Mouse (Mus musculus) frontal cortex, postnatal 36 days (tissue): Measurements from ENCODE around the gene Fam166b.

ENCODE experiments used
- DNase-seq, 2 experiments: peaks; one replicate each; pipeline ENCODE4 v3.0.0; 2022; ENCODE audit warnings: low spot score in 2 of 2

The Fam166b gene

GRCm38 (mm10) chr4:43428180-43428861 is 613 bp downstream of the Fam166b start:
- DNase-seq, result no peak

- DNase-seq, result no peak
These were observed 1.3 kb downstream of the Fam166b start for GRCm38 (mm10) chr4:43427501-43428179.

- no peak for DNase-seq
These were observed 2.4 kb downstream of the Fam166b start for GRCm38 (mm10) chr4:43426487-43426886.

GRCm38 (mm10) chr4:43425648-43426380 is 3.1 kb downstream of the Fam166b start:
- no peak for DNase-seq

GRCm38 (mm10) chr4:43425197-43425596 is 3.7 kb downstream of the Fam166b start:
- DNase-seq, result no peak

- DNase-seq, result no peak
These were observed 4.9 kb downstream of the Fam166b start for GRCm38 (mm10) chr4:43424072-43424471.

- no peak for DNase-seq
These were observed 5.5 kb downstream of the Fam166b start for GRCm38 (mm10) chr4:43423267-43423934.

GRCm38 (mm10) chr4:43421632-43422240 is 7.2 kb downstream of the Fam166b start:
- no peak for DNase-seq

GRCm38 (mm10) chr4:43420305-43420704 is 8.6 kb downstream of the Fam166b start:
- DNase-seq, result peak; percentile 67 to 82

- no peak for DNase-seq
These were observed 9.1 kb downstream of the Fam166b start for GRCm38 (mm10) chr4:43419801-43420281.

GRCm38 (mm10) chr4:43418973-43419656 is 9.8 kb downstream of the Fam166b start:
- DNase-seq, result no peak

- no peak for DNase-seq
These were observed 10.5 kb downstream of the Fam166b start for GRCm38 (mm10) chr4:43418450-43418849.

- no peak for DNase-seq
These were observed 11.5 kb downstream of the Fam166b start for GRCm38 (mm10) chr4:43417269-43418062.

- DNase-seq, result no peak
These were observed 12.9 kb downstream of the Fam166b start for GRCm38 (mm10) chr4:43416071-43416490.

GRCm38 (mm10) chr4:43415221-43416070 is 13.5 kb downstream of the Fam166b start:
- DNase-seq, result no peak

GRCm38 (mm10) chr4:43414761-43415160 is 14.2 kb downstream of the Fam166b start:
- DNase-seq, result no peak

GRCm38 (mm10) chr4:43407071-43407920 is 21.6 kb downstream of the Fam166b start:
- DNase-seq, result no peak
